Mouse (Mus musculus) CH12F3 (cell line): Measurements from ENCODE around the gene Agk.

Source experiments
- in situ Hi-C: fragments of 300-500 bp; cut with MboI; formaldehyde crosslinking; loops from 2 replicates; pipeline ENCODE4 v1.14.3; 2020; ENCODE audit warnings: low sequenced_read_pairs

Agk gene

DNA sequence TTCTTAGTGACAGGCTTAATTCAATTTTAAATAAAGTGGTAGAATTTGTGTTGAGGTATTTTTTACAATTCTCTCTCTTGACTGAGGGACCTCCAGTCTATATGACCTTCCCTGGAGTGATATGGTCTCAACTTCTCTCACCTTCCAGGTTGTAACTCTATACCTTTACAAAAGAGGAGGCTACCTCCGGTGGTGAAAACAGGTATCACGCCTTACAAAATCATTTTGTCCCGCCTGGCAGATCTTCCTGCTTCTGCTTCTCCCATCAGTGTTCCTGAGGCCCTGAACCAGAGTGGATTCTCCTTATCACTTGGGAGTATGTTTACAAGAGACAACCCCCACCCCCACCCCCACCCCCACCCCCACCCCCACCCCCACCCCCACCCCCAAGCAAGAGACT, 116.8 kb downstream of the Agk start:
- in situ Hi-C loops = no loop called here

DNA sequence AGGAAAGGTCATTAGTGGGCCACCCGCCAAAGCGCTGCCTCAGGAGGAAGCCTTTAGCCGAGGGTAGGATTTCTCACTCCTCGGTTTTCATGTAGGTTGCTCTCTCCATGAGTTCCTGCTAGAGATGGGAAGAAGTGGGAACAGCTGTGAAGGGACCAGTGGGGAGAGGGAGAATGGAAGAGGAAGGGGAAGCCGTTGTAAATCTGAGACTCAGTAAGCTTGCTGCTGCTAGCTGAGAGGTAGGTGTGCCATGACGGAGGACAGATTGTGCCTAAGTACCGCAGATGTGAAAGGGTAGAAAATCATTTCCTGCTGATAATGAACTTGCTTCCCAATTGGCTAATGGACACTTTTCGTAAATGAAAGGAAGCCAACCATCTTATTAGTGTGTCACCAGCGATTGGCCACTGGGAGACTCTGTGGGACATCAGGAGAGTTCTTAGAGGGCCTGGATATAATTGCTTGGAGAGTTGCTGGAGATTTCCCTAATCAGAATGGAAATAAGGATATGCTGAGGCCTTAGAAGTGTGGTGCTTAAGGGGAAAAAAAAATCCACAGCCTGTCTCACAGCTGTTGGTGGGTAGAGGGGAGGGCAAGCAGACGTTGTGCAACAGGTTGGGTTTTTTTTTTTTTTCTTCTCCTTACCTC, 118.4 kb downstream of the Agk start:
- in situ Hi-C loops = no loop called here
